Mouse (Mus musculus): ENCODE results near the gene Znrf3.
A peak's percentile ranks its signal among the peaks of the same experiment; 100 is the strongest.

Znrf3 gene

DNA sequence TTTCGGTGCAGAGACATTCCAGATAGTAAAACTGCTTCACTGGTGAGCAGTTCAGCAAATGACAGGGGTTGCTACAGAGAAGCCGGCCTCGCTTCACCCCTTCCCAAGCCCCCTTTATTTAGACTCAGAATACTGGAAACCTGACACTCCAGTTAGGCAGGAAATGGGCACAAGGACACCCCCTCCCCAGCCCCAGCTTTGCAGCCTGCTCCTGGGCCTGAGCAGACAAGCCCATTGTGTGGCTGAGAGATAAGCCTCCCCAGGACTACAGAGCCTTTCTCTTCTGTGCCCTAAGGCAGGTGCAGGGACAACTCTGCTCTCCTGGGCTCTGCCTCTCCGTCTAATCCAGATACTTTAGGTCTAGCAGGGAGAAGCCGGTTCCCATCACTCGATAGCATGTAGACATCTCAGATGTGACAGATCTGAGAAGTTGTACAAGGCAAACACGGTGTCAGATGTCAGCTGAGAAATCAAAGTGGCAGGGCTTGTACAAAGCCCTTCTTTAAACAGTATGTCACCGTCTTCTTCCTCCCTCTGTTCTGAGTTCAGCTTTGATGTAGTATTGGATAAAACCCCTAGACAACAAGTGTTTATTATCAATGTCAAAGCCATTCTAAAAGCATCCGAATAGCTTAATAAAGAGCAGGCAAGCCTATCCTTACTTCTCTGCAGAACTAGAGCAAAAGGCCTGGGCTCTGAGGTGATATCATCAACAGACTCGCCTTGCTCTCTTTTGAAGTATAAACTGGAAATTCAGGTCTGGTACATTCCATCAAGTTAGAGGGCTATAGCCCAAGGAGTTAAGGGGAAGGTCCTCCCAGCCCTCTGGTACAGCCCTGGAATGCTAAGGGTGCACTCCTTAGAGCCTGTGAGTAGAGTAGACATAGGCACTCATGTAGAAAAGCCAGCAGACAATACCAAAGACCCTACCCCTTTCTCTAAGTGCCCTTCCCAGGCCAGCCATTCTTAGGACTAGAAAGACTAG, 204.6 kb downstream of the Znrf3 start:
- peak; percentile 35 for DNase-seq (ENCODE audit: low read depth)
